Mouse (Mus musculus): ENCODE results near the gene Bcam.

- TF ChIP-seq USF1 (IDR thresholded peaks at IDR 0.05; ENCODE audit: low read depth, low read length): no peak
- no peak for TF ChIP-seq ETS1 (conservative IDR thresholded peaks at IDR 0.05; ENCODE audit: low read depth, low read length)
- TF ChIP-seq ZMIZ1 (IDR thresholded peaks at IDR 0.05; ENCODE audit: low read depth, low read length): no peak
- no peak for TF ChIP-seq CTCF (conservative IDR thresholded peaks at IDR 0.05 in 1 of 2, IDR thresholded peaks at IDR 0.05 in 1 of 2; ENCODE audit: low read depth in 2 of 2, low read length in 2 of 2)
- no peak for TF ChIP-seq ZNF384 (IDR thresholded peaks at IDR 0.05; ENCODE audit: low read depth, low read length)
- TF ChIP-seq MEF2A (IDR thresholded peaks at IDR 0.05; ENCODE audit: borderline replicate concordance, low read depth, low read length): no peak
- no peak for TF ChIP-seq KAT2A (IDR thresholded peaks at IDR 0.05; ENCODE audit: insufficient replicate concordance, low read length)
- TF ChIP-seq POLR2A (IDR thresholded peaks at IDR 0.05; ENCODE audit: low read depth, low read length): no peak
- TF ChIP-seq ZKSCAN1 (IDR thresholded peaks at IDR 0.05; ENCODE audit: borderline replicate concordance, low read depth, low read length): no peak
- no peak for TF ChIP-seq SMC3 (IDR thresholded peaks at IDR 0.05; ENCODE audit: low read depth, low read length)
- TF ChIP-seq MXI1 (IDR thresholded peaks at IDR 0.05; ENCODE audit: low read depth, low read length): no peak
- no peak for TF ChIP-seq EP300 (IDR thresholded peaks at IDR 0.05; ENCODE audit: low read length)
- TF ChIP-seq SIN3A (IDR thresholded peaks at IDR 0.05; ENCODE audit: low read length): no peak
Measured at GRCm38 (mm10) chr7:19796254-19796653, 25.4 kb upstream of the Bcam start.

Data from CH12.LX (cell line).